Mouse (Mus musculus) c-Kit-positive CD71-negative TER-119-negative erythroid progenitor cells, embryonic 14.5 days (primary cell): Measurements from ENCODE around the gene Olfml2a.

ENCODE experiments used
- DNase-seq: peaks from one replicate; pipeline ENCODE4 v3.0.0-alpha.2; 2013; ENCODE audit warnings: low read depth

The Olfml2a gene

DNA sequence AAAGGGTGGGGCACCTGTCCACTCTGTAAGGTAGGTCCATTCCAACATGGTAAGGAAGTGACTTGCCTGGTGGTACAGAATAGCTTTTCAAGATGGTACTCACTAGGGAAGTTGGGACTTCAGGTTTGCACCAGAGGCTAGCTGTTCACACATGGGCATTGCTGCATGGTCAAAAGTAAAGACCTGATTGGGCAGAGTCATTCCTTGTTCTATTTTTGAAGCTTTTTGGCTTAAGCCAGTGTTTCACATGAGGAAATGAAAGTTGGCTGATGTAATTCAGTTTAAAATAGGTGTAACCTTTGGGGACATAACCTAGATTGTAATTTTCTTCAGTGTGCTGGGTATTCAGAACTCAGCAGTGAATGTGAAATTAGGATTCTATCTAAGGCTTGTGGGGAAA is 79.5 kb downstream of the Olfml2a start:
- no peak for DNase-seq

DNA sequence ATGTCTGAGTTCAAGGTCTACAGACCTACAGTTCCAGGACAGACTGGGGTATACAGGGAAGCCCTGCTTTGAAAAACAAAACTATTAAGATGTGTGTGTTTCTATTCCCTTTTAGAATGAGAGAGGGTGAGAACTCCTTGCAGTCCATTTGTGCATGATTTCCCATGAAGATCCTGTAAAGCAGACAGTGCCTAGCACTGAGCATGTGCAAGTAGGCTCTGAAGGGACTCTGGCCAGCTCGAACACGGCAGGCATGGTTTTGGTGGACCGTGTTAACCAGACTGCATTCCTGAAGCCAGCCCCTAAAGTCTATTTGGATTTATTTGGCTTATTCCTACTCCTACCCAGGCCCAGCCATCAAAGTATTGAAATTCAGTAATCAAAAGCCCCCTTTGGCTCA is 80.2 kb downstream of the Olfml2a start:
- no peak for DNase-seq

DNA sequence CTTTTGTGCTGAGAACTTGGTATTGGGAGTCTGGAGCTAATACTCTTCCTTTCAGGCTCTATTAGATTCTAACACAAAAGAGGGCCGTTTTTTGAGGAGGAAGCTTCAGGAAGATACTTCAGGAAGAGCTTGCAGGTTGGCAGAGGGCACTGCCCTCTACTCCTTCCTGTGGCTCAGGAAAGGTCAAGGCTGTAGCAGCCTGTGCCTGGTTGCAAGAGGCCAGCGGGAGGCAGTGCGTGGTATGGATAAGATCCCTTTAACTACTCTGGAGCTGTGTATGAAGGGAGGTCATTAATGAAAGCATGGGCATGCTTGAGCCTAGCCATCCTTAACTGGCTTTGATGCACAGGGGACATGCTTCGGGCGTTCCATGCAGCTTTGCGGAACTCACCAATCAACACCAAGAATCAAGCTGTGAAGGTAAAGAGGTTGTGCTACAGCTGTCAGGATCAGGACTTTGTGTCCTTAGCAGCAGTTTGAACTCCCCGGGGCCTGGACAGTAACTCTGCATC is 81.0 kb downstream of the Olfml2a start:
- no peak for DNase-seq
